Mouse (Mus musculus) neural tube, embryonic 11.5 days (tissue): Measurements from ENCODE around the gene Gorab. TPM values are rescaled to one million over a fixed set of nuclear protein-coding genes. Genes with fewer than 3 reads are reported as not detected.

Source experiments
- ATAC-seq: fragments of 200-750 bp; cut with Nextera tagmentation; 2 replicates; pipeline ENCODE4 v1.8.0; 2017; ENCODE audit warnings: moderate number of reproducible peaks, mild to moderate bottlenecking, moderate TSS enrichment, moderate library complexity; ENCODE audit not compliant: insufficient read depth, low FRiP score, low TSS enrichment
- DNase-seq: peaks from one replicate; pipeline ENCODE4 v3.0.0-alpha.2; 2015; ENCODE audit warnings: low spot score
- H3K27ac ChIP-seq: fragments of 300-500 bp; sonication (generic); 2 replicates; pipeline ENCODE4 v1.5.1; 2014; ENCODE audit warnings: low read depth, mild to moderate bottlenecking, low read length
- H3K27me3 ChIP-seq: fragments of 300-500 bp; sonication (generic); 2 replicates; pipeline ENCODE4 v1.6.1; 2014; ENCODE audit warnings: mild to moderate bottlenecking, low read length, mixed read lengths; ENCODE audit not compliant: control insufficient read depth, insufficient read depth
- H3K36me3 ChIP-seq: fragments of 300-500 bp; sonication (generic); 2 replicates; pipeline ENCODE4 v1.6.1; 2014; ENCODE audit warnings: mild to moderate bottlenecking, low read length, moderate library complexity, mixed read lengths; ENCODE audit not compliant: control insufficient read depth, insufficient read depth
- H3K4me1 ChIP-seq: fragments of 300-500 bp; sonication (generic); 2 replicates; pipeline ENCODE4 v1.6.1; 2014; ENCODE audit warnings: low read length, mixed read lengths; ENCODE audit not compliant: control insufficient read depth, insufficient read depth
- H3K4me2 ChIP-seq: fragments of 300-500 bp; sonication (generic); 2 replicates; pipeline ENCODE4 v1.6.1; 2014; ENCODE audit warnings: low read depth, mild to moderate bottlenecking, moderate library complexity
- H3K4me3 ChIP-seq: fragments of 300-500 bp; sonication (generic); 2 replicates; pipeline ENCODE4 v1.5.1; 2014; ENCODE audit warnings: low read depth, low read length
- H3K9ac ChIP-seq: fragments of 300-500 bp; sonication (generic); 2 replicates; pipeline ENCODE4 v1.6.1; 2014; ENCODE audit warnings: mild to moderate bottlenecking, low read length
- H3K9me3 ChIP-seq: fragments of 300-500 bp; sonication (generic); 2 replicates; pipeline ENCODE4 v1.6.1; 2016; ENCODE audit warnings: low read length; ENCODE audit not compliant: control insufficient read depth
- WGBS: fragments of 180-500 bp; shearing (Covaris S2); extraction: QIAGEN DNeasy Blood & Tissue Kit; methylation state at CpG from one replicate; pipeline ENCODE4 v1.1.7; 2014; 5-methylcytosine and 5-hydroxymethylcytosine counted together
- polyA plus RNA-seq: library from polyadenylated mRNA; unstranded; fragments of >200 nt; fragmentation: Nextera tagmentation; extraction: Ambion mirVana; gene quantifications from 2 replicates; pipeline ENCODE4 v1.2.1, GENCODE M21; 2014

Gorab gene
- polyA plus RNA-seq, 1 experiment from 2014 or later: 28.3 TPM

- Histone ChIP-seq H3K4me2 (no peak overlapping the region), H3K4me1 (no peaks in the 10 kb centered on the region), H3K27ac (no peak overlapping the region), H3K9me3 (no peaks in the 10 kb centered on the region), H3K9ac (no peak overlapping the region), H3K27me3 (no peaks in the 10 kb centered on the region), H3K36me3 (peaks cover 5% of the 10 kb centered on the region; the same call in 1 of the 2 replicates), H3K4me3 (no peak overlapping the region)
- 83% methylated on average over 9 of the region's 9 CpGs for WGBS
- no peak for ATAC-seq
- no peak for DNase-seq
These were observed 17.3 kb downstream of the Gorab start for GRCm38 (mm10) chr1:163386196-163386595.

- no peak for DNase-seq
- 76% methylated on average over 5 of the region's 5 CpGs for WGBS
- no peaks in the 10 kb centered on the region for H3K4me1 ChIP-seq
- no peak for ATAC-seq
- no peak overlapping the region for H3K4me2 ChIP-seq
- no peak overlapping the region for H3K27ac ChIP-seq
- H3K36me3 ChIP-seq: peaks cover 5% of the 10 kb centered on the region; the same call in 1 of the 2 replicates
- H3K9me3 ChIP-seq: no peaks in the 10 kb centered on the region
- H3K27me3 ChIP-seq: no peaks in the 10 kb centered on the region
- no peak overlapping the region for H3K4me3 ChIP-seq
- H3K9ac ChIP-seq: no peak overlapping the region
These were observed 19.9 kb downstream of the Gorab start for GRCm38 (mm10) chr1:163383442-163384027.

- ATAC-seq (no peak), DNase-seq (no peak)
- Histone ChIP-seq H3K9me3 (no peaks in the 10 kb centered on the region), H3K27ac (no peak overlapping the region), H3K4me3 (no peak overlapping the region), H3K9ac (no peak overlapping the region), H3K4me2 (no peak overlapping the region), H3K36me3 (peaks cover 2% of the 10 kb centered on the region; the same call in 1 of the 2 replicates), H3K4me1 (no peaks in the 10 kb centered on the region), H3K27me3 (no peaks in the 10 kb centered on the region)
- WGBS: 90% methylated on average over 10 of the region's 10 CpGs
These were observed 21.3 kb downstream of the Gorab start for GRCm38 (mm10) chr1:163382048-163382719.

DNA sequence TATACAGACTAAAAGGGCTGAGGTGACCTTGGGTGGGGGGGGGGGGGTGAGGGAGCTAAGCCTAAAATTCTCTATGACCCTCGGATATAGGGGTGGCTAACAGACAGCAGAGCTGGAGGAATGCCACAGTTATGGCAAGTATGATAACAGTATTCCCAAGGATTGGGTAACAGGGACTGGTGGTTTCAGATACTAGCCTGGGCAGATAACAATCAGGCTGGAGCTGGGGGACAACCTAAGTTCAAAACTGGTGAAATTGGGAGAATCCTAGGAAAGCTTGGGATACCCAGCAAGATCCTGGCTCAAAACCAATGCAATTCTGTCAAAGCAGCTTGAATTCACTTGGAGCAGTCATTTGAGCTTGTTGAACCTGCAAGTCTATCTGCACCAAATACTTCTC, 22.9 kb downstream of the Gorab start:
- H3K27ac ChIP-seq: no peak overlapping the region
- DNase-seq (no peak), ATAC-seq (no peak)
- H3K27me3 ChIP-seq: no peaks in the 10 kb centered on the region
- H3K9ac ChIP-seq: no peak overlapping the region
- H3K4me1 ChIP-seq: no peaks in the 10 kb centered on the region
- no peak overlapping the region for H3K4me3 ChIP-seq
- 80% methylated on average over 1 of the region's 1 CpGs for WGBS
- H3K4me2 ChIP-seq: no peak overlapping the region
- H3K9me3 ChIP-seq: no peaks in the 10 kb centered on the region
- H3K36me3 ChIP-seq: no peaks in the 10 kb centered on the region

GRCm38 (mm10) chr1:163380072-163380471, 23.4 kb downstream of the Gorab start:
- Histone ChIP-seq H3K9me3 (no peaks in the 10 kb centered on the region), H3K4me3 (no peak overlapping the region), H3K4me1 (no peaks in the 10 kb centered on the region), H3K36me3 (no peaks in the 10 kb centered on the region), H3K27me3 (no peaks in the 10 kb centered on the region), H3K27ac (no peak overlapping the region), H3K4me2 (no peak overlapping the region), H3K9ac (no peak overlapping the region)
- 66% methylated on average over 4 of the region's 4 CpGs for WGBS
- DNase-seq: no peak
- no peak for ATAC-seq

GRCm38 (mm10) chr1:163377924-163378323, 25.5 kb downstream of the Gorab start:
- no peak for ATAC-seq
- DNase-seq: no peak
- H3K9ac ChIP-seq: no peak overlapping the region
- no peaks in the 10 kb centered on the region for H3K27me3 ChIP-seq
- no peak overlapping the region for H3K4me3 ChIP-seq
- no peaks in the 10 kb centered on the region for H3K4me1 ChIP-seq
- no peaks in the 10 kb centered on the region for H3K9me3 ChIP-seq
- no peaks in the 10 kb centered on the region for H3K36me3 ChIP-seq
- WGBS: 54% methylated on average over 6 of the region's 6 CpGs
- H3K4me2 ChIP-seq: no peak overlapping the region
- no peak overlapping the region for H3K27ac ChIP-seq

DNA sequence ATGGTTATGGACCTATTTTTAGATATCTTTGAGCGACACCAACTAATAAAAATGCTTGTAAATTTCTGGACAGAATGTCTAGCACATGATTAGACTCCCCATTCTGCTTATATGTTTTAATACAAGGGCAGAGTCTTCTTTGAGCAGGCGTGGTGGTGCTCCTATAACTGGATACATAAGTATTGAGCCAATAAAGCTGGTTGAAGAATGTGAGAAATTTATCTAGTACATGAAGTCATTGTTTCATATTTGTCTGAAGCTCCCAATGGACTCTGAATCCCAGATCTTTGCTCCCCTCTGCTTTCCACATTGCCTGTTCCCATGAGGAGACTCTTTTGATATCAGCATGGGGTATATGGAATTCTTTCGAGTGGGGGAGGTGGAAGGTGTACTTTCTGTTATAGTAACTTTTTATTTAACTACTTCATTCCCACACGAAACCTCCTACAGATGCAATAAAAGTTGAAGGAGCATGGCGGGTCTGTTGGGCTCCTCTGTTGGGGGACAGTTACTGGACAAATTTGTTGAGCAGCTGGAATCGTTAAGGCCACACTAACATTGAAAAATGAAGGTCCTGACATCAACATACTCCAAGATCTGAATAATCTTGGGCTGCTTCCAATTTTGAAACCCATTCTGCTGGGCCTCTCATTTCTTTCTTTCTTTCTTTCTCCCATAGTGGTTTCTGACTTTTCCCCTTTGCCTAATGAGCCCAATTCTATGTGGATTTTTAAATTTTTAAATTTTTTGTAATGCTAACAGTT, 26.5 kb downstream of the Gorab start:
- H3K4me1 ChIP-seq: no peaks in the 10 kb centered on the region
- H3K27me3 ChIP-seq: no peaks in the 10 kb centered on the region
- no peaks in the 10 kb centered on the region for H3K36me3 ChIP-seq
- WGBS: 85% methylated on average over 6 of the region's 6 CpGs
- H3K9ac ChIP-seq: no peak overlapping the region
- no peak overlapping the region for H3K27ac ChIP-seq
- no peak overlapping the region for H3K4me3 ChIP-seq
- H3K9me3 ChIP-seq: no peaks in the 10 kb centered on the region
- ATAC-seq (no peak), DNase-seq (no peak)
- no peak overlapping the region for H3K4me2 ChIP-seq

DNA sequence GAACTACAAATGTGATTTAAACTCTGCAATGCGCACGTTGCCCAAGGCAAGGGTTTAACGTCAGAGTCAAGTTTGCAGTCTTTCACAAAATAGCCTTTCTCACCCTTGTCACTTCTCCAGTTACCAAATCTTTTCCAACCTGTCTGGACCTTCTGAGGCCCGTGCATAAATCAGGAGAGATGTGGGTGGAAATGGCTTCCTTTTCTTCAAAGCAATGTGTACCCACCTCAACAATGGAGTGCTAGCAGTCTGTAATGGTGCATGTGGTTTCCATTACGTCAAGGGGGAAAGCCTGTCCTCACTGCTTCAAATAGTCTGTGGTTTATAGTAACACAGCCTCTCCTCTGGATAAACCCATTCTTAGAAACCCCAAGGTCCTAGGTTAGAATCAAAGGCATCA, 29.0 kb downstream of the Gorab start:
- DNase-seq: no peak
- ATAC-seq: no peak
- no peak overlapping the region for H3K4me2 ChIP-seq
- H3K27me3 ChIP-seq: no peaks in the 10 kb centered on the region
- no peaks in the 10 kb centered on the region for H3K4me1 ChIP-seq
- H3K4me3 ChIP-seq: no peak overlapping the region
- 64% methylated on average over 5 of the region's 5 CpGs for WGBS
- H3K9ac ChIP-seq: no peak overlapping the region
- H3K36me3 ChIP-seq: no peaks in the 10 kb centered on the region
- no peak overlapping the region for H3K27ac ChIP-seq
- no peaks in the 10 kb centered on the region for H3K9me3 ChIP-seq
